Mouse (Mus musculus) thymus, postnatal 4 days (tissue): ENCODE measurements at regions not wholly inside any gene's neighbourhood (a gene's known extent, or its start where the extent isn't known, plus 50 kb on each side); places are given as distances from the start of the nearest gene placed in this dataset.

ENCODE experiments used
- DNase-seq: peaks from one replicate; pipeline ENCODE4 v3.0.0; 2021

- no peak for DNase-seq
Measured at GRCm38 (mm10) chr16:55435139-55435968, 137.6 kb upstream of the Zpld1 start.

- DNase-seq = no peak
Measured at GRCm38 (mm10) chr16:55421569-55422342, 124.0 kb upstream of the Zpld1 start.

- no peak for DNase-seq
Measured at GRCm38 (mm10) chr16:55420876-55421568, 123.2 kb upstream of the Zpld1 start.

GRCm38 (mm10) chr16:55418871-55419270, 121.1 kb upstream of the Zpld1 start:
- DNase-seq = no peak

GRCm38 (mm10) chr16:55400818-55401217, 103.0 kb upstream of the Zpld1 start:
- DNase-seq = no peak

DNA sequence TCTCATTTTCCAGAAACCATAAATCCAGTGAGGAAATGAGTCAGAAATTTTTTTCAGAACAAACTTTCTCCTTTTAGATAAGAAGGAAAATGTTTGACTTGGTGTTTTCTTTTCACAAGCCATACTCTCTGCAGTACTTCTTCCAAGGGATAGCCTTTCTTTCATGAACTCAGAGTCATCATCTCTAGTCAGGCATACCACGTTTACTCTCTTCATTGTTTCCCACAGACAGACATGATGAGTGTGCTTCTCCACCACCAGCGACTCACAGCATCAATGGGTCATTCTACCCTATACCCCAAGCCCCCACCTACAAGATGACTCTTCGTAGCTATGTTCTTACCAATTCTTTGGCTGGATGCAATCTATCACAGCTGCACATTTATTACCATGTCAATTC, 97.1 kb upstream of the Zpld1 start:
- no peak for DNase-seq

- DNase-seq = no peak
Measured at GRCm38 (mm10) chr16:55390400-55390799, 92.6 kb upstream of the Zpld1 start.

DNA sequence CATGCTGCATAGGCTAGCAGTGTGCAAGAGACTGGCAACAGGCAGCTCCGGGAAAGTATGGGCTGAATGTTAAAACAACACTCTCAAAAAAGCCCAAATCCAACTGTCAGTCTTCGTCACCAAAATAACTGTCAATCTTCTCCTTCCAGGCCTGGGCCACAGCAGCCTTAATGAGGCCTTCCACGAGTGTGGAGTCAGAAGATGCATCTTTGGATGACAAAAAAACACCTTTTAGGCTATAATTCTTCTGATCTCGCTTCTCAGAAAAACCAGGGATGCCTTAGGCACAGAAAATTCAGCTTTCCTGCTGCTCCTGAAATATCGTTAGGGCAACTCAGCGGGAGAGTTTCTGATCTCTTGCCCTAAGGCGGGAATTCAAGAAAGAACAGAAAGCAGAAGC, 82.2 kb upstream of the Zpld1 start:
- DNase-seq = no peak

DNA sequence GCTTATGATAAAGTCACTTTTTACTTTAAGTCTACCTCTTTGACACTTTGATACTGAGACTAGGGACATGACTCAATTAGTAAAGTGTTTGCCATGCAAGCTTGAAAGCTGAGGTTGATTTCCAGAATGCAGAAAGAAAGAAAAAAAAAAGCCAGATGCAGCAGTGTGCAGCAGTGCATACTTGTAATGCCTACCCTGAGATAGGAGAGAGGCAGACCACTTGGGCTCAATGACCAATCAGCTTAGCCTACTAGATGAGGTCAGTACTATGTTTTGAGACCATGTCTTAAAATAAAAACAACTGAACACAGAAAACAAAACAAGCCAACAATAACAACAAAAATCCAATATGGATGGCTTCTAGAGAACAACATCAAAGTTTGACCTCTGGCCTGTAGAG, 81.4 kb upstream of the Zpld1 start:
- DNase-seq = no peak

DNA sequence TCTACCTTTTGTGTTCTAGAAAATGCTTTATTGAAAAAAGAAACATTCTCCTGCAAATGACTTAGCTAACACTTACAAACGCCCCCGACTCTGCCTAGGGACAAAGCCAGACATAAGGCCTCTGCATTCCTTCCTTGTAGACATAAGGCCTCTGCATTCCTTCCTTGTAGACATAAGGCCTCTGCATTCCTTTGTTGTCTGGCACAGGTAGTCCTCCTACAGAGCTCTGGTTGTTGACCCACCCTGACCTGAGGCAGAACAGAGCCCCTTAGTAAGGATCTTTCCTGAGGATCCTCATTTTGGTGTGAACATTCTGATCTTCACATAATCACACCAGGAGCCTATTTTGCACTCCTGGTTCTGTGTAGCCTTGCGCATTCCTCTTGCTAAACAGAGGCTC, 80.9 kb upstream of the Zpld1 start:
- no peak for DNase-seq

GRCm38 (mm10) chr16:55375922-55376321, 78.1 kb upstream of the Zpld1 start:
- no peak for DNase-seq

DNA sequence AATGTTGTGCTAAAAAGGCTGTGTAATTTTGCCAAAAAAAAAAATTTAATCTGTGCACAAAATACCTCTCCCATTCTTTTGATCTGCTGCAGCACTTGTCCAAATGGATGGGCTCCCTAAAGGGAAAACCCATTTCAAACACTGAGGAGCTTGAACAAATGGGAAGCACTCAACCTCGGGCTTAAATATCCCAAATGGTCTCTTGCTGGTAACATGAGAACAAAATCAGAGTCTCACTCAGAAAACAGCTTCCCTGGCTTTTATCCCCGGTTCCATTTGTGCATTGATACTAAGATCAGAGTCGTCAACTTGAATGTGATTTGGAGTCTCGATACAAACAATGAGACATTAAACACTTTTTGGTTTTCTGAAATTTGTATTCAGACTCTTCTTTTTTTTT, 59.9 kb upstream of the Zpld1 start:
- DNase-seq = no peak

- no peak for DNase-seq
Measured at GRCm38 (mm10) chr16:55356097-55356496, 58.3 kb upstream of the Zpld1 start.
